Mouse (Mus musculus) left cerebral cortex, adult 11 months (tissue): ENCODE results near the gene Usp29.
"Not testable (repeated sequence)": the region's sequence is repeated elsewhere in the genome, so short reads cannot be mapped to it uniquely, and the experiment has no call there.

Experiments used
- DNase-seq: peaks from one replicate; pipeline ENCODE4 v3.0.0; 2022; ENCODE audit warnings: low spot score

Usp29 gene

GRCm38 (mm10) chr7:6765240-6765639 is 34.9 kb downstream of the Usp29 start:
- DNase-seq: no peak

GRCm38 (mm10) chr7:6770286-6770685 is 39.9 kb downstream of the Usp29 start:
- no peak for DNase-seq

DNA sequence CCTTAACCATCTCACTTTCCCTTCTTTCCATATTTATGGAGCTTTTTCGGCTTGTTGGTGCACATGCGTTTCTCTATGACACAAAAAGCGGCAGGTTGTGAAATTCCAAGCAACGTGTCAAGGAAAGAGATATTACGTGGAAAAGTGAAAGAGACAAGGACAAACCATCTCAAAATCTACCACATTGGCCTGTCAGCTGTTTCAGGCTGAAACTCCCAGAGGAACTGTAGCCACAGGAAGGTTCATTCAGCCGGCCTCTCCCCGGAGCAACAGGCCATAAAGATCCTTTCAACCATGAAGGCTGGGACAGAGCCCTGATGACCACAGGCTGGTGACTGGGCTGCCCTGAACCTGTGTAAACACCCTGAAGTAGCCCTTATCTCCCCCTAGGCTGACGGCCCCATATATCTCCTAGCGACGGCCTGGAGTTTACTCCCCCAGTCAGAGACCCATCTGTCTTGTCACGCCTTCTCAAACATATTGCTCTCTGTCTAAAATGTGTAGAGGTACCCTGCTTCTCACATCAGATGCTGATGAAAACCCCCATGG is 43.6 kb downstream of the Usp29 start:
- DNase-seq: not testable (repeated sequence)

DNA sequence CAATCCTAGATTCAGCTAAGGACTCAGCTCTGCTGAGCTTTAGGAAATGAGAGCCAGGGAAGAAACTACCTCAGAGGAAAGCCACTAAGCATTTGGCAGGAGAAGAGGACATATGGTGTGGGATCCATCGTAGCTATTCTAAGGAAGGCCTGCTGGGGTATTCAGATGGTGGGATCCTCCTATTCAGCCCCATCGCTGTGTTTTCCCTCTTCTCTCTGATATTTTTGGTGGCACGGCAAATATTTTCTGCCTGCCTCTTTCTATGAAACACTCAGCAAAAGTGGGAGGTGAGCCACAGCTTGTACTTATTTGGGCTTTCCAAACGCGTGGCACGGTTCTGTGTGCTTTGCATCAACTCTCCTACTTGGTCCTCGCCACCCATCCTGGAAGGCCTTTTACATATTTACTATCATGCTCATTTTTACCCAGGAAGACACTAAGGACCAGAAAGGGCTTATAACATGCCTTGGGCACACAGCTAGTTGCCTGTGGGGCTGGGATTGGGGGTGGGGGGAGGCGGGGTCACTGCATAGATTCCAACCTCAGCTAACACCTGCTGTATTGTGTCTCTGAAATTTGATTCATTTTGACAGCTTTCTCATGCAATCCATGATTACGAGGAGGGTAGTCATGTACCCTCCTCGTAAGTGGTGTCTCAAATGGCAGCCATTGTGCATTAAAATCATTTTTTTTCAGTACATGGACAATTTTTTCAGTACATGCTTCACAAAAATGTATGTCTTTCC is 46.1 kb downstream of the Usp29 start:
- DNase-seq: peak; percentile 60

- no peak for DNase-seq
Observed at GRCm38 (mm10) chr7:6777107-6777506, 46.7 kb downstream of the Usp29 start.

DNA sequence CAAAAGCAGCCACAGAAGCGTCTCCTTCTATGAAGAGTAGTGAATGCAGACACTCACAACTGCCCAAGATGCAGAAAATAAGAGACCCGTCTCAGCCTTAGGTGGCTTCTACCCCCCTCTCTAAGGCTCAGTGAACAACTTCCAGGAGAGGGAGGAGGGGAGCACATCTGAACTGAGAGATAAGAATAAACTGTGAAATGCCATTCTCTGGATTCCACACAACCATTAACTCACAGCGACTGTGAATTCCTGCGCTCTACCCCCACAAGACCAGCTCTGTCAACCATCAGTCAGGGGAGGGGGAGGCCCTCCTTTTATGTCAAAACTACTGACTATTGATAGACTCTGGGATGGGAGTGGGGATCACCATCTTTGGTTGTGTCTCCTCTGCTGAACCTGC is 47.3 kb downstream of the Usp29 start:
- no peak for DNase-seq

DNA sequence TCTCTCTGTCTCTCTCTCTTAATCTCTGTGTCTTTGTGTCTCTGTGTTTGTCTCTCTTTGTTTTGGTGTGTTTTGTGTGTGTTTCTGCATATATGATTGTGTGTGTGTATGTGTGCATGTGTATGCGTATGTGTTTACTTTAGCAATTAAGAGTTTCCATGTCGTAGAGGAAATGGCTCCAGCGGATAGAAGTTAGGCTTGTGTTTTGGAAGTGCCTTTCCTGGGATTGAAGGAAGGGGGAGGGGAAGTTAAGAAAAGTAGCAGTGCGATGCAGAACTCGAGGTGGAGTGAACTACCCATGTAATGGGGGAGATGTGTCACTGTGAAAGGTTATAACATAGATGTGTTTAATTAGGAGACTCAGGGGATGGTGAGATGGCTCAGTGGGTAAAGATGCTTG is 48.8 kb downstream of the Usp29 start:
- no peak for DNase-seq

DNA sequence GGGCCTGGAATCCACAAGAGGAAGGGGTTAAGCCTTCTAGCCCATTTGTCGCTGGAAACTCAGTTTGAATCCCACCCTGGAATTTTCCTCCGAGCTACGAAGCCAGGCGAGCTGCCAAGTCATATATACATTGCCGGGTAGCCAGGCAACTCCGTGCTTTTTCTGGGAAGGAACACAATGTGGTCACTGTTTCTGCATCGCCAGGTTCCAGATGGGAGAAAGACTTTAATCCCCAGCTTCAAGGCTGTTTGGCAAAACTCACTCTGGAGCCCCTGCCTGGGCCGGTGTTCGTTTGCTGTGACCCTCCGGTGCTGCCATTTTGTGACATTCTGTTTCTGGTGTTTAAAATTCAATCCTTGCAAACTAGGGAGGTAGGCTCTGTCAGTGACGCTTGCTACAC is 51.2 kb downstream of the Usp29 start:
- no peak for DNase-seq

DNA sequence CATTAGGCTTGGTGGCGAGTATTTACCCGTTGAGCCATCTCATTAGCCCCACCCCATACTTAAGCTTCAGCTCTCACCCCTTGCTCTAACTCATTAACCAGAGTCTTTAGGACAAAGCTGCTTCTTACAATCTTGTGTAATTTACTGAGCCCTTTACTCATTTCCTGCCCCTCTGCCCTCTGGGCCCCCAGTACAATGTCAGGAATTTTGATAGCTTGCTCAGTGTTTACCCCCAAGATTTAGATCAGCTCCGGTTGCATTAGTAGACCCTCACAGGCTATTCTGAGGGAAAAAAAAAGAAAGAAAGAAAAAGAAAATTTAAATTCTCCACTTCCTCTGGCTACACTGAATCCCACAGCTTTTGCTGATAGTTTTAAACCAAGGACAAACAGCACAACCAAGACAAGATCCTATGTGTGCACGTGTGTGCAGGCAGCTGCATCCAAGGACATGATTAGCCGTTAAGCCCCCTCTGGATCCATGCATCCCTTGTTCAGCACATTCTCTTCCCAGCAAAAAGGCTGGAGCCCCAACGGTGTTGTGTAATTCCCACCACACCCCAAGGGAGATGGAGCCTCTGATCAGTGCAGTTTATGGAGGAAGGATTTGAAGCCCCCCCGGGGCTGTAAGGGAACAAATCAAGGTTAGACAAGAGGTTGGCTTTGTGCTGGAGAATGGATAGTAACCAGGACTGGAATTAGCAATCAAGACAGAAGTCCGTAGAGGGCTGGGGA is 54.1 kb downstream of the Usp29 start:
- DNase-seq: no peak

DNA sequence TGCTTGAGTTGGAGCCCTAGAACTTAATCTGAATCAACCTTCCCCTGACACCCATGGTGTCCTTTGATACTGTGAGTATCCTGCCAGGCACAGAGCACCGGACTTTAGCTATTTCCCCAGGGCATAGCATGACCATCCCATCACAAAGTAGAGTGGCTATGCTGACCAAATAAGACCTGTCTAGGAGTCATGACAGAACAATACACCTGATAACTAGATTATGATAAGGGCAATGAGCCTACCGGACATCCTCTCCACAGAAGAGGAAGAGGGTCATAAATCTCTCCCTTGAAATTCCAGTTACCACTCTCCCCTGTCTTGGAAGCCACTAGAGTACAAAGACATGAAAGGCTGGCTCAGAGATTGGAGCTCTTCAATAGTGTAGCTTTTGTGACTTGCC is 56.6 kb downstream of the Usp29 start:
- no peak for DNase-seq

GRCm38 (mm10) chr7:6788101-6788500 is 57.7 kb downstream of the Usp29 start:
- no peak for DNase-seq

DNA sequence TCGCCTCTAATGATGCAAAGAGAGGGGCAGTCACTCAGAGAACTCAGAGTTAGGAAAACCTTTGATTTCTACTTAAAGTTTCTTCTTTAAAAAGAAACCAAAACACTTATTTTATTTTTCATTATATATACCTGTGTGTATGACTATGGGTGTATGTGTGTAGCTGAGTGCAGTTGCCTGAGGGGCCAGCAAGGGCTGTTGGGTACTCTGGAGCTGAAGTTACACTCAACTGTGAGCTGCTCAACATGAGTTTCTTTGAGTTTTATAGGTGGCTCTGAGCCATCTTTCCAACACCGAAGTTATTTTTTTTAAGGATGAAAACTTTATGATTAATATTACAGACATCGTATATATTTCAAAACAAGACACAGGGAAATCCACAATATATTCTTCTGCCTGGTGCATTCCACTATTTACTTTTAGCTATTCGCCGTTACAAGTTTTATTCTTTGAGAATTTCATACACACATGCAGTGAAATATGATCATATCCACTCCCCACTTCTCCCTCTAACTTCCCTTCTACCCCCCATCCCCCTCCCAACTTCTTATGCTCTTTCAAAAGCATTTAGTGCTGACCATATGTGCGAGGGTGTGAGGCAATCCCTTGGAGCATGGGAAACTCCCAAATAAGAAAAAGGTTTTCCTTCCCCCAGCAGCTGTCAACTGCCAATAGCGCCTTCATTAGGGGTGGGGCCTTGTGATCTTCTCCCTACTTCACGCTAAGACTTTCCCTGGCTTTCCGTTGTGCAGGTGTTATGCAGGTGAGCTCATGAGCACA is 61.1 kb downstream of the Usp29 start:
- DNase-seq: no peak

GRCm38 (mm10) chr7:6793240-6793639 is 62.9 kb downstream of the Usp29 start:
- DNase-seq: no peak

DNA sequence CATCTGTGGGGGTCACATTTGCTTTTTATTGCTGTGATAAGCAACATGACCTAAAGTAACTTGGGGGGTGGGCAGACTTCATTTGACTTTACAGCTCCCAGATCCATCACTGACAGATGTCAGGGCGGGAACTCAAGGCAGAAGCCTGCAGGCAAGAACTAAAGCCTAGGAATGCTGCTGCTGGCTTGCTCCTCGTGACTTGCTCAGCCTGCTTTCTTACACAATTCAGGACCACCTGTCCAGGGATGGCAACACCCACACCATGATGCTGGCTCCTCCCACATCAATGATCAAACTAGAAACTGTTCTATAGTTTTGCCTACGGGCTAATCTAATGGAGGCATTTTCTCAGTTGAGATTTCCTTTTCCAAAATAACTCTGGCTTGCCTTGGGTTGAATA is 63.4 kb downstream of the Usp29 start:
- no peak for DNase-seq

DNA sequence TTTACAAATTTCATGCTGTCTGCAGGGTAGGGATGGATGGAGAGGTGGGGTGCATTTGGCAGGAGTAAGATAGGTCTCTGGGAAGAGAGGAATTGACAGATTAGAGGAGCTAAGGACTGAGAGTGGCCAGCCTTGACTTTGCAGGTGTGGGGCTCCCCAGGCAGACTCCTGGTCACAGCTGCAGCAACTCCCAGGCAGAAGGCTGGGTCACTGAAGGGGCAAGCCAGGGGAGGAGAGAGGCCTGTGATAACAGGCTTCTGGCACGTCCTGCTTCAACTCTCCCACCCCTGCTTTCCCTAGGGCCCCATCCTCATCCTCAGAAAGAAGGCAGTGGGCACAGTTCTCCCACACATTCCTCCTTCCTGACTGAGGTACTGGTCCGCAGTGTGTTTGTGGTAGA is 67.0 kb downstream of the Usp29 start:
- DNase-seq: no peak

GRCm38 (mm10) chr7:6799105-6799805 is 68.9 kb downstream of the Usp29 start:
- DNase-seq: no peak

GRCm38 (mm10) chr7:6800586-6801441 is 70.4 kb downstream of the Usp29 start:
- DNase-seq: no peak

- DNase-seq: no peak
Observed at GRCm38 (mm10) chr7:6801642-6802041, 71.3 kb downstream of the Usp29 start.

DNA sequence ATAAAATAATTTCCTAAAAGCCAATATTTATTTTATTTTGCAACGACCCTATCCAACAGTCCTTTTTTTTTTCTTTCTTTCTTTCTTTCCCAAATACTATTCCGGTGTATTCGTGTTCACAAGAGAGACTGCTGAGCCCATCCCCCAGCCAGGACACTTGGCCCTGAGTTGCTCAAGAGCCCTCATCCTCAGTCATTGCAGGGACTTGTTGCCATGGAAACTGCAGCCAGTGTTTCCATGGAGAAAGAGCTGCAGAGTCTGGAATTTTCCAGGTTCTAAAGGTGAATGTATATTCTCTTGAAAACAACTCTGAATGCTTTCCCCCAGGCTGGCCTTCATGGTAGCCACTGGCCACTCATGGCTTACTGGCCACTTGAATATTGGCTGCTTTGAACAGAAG is 80.2 kb downstream of the Usp29 start:
- DNase-seq: peak; percentile 40

- DNase-seq: no peak
Observed at GRCm38 (mm10) chr7:6814971-6815370, 84.6 kb downstream of the Usp29 start.
